Mouse (Mus musculus) layer of hippocampus, adult 9-10 months (tissue): ENCODE measurements around the gene Suz12.
"Not testable (repeated sequence)": the region's sequence is repeated elsewhere in the genome, so short reads cannot be mapped to it uniquely, and the experiment has no call there.

ENCODE experiments used
- DNase-seq: peaks from one replicate; pipeline ENCODE4 v3.0.0; 2022; ENCODE audit warnings: low spot score

Gene Suz12

GRCm38 (mm10) chr11:79992592-79993355 is at the start of gene Suz12:
Gene Suz12, plus strand, starts transcription at chr11:79993106.
- DNase-seq = peak; percentile 53

- DNase-seq = no peak
These were observed 49.8 kb upstream of the Suz12 start for GRCm38 (mm10) chr11:79943136-79943535.

GRCm38 (mm10) chr11:79943601-79944000 is 49.3 kb upstream of the Suz12 start:
- DNase-seq = no peak

- DNase-seq = no peak
These were observed 45.6 kb upstream of the Suz12 start for GRCm38 (mm10) chr11:79947265-79947664.

- no peak for DNase-seq
These were observed 31.4 kb upstream of the Suz12 start for GRCm38 (mm10) chr11:79961346-79962124.

- DNase-seq = peak; percentile 98
These were observed 30.6 kb upstream of the Suz12 start, which contains the start of gene Utp6 for GRCm38 (mm10) chr11:79962125-79962876. Gene Utp6, minus strand, starts transcription at chr11:79962390.

GRCm38 (mm10) chr11:79962877-79963183 is 30.1 kb upstream of the Suz12 start:
- DNase-seq = no peak

- no peak for DNase-seq
These were observed 29.5 kb upstream of the Suz12 start for GRCm38 (mm10) chr11:79963212-79963974.

GRCm38 (mm10) chr11:79965896-79966295 is 27.0 kb upstream of the Suz12 start:
- no peak for DNase-seq

GRCm38 (mm10) chr11:79967752-79968151 is 25.2 kb upstream of the Suz12 start:
- no peak for DNase-seq

- DNase-seq = no peak
These were observed 19.8 kb upstream of the Suz12 start for GRCm38 (mm10) chr11:79973133-79973532.

- DNase-seq = no peak
These were observed 19.1 kb upstream of the Suz12 start for GRCm38 (mm10) chr11:79973626-79974476.

GRCm38 (mm10) chr11:79975377-79975776 is 17.5 kb upstream of the Suz12 start:
- DNase-seq = no peak

GRCm38 (mm10) chr11:79976222-79976621 is 16.7 kb upstream of the Suz12 start:
- no peak for DNase-seq

GRCm38 (mm10) chr11:79976645-79977044 is 16.3 kb upstream of the Suz12 start:
- DNase-seq = not testable (repeated sequence)

- not testable (repeated sequence) for DNase-seq
These were observed 15.8 kb upstream of the Suz12 start for GRCm38 (mm10) chr11:79977061-79977460.

GRCm38 (mm10) chr11:79977747-79978146 is 15.2 kb upstream of the Suz12 start:
- DNase-seq = not testable (repeated sequence)

- no peak for DNase-seq
These were observed 6.0 kb upstream of the Suz12 start for GRCm38 (mm10) chr11:79986886-79987285.

GRCm38 (mm10) chr11:79987896-79988295 is 5.0 kb upstream of the Suz12 start:
- DNase-seq = no peak

- no peak for DNase-seq
These were observed 2.8 kb upstream of the Suz12 start for GRCm38 (mm10) chr11:79990120-79990519.

- no peak for DNase-seq
These were observed 1.3 kb upstream of the Suz12 start for GRCm38 (mm10) chr11:79991600-79991999.
